Mouse (Mus musculus): ENCODE data around the gene Olfr666. TPM values are rescaled to one million over a fixed set of nuclear protein-coding genes. Genes with fewer than 3 reads are reported as not detected.
"Not testable (repeated sequence)": the region's sequence is repeated elsewhere in the genome, so short reads cannot be mapped to it uniquely, and the experiment has no call there.

Gene Olfr666
- not detected in 2 replicates for polyA plus RNA-seq (2016; fragmentation: Nextera tagmentation; extraction: Ambion mirVana)

DNA sequence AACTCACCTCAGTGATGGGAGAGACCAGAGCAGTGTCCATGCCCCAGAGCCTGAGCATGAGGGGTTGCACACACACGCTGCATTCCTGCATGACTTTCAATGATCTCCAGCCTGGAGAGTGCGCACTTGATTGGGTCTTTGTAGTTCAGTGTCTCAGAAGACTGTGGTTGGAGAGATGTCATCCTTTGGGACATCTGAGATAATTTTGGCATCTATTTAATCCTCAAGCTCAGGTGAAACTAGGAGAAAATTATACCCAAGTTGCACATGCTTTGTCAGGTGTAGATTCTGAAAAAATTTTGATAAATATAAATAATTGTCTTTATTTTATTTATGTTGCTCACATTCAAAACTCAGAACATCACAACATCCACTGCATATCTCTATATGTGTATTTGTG, at the start of gene Olfr666:
Olfr666 (minus strand) TSS at position 101 of the 400 bp plus-strand sequence.
- H3K27me3 ChIP-seq = no peaks in the 10 kb centered on the region
- no peak for ATAC-seq (ENCODE audit: insufficient number of reproducible peaks, insufficient read depth, low FRiP score, low TSS enrichment, low read depth)
- no peaks in the 10 kb centered on the region for H3K4me1 ChIP-seq (replicated peaks)
- no peaks in the 10 kb centered on the region for H3K36me3 ChIP-seq
- no peak within 1 kb of the TSS for H3K4me2 ChIP-seq
- H3K9ac ChIP-seq (replicated peaks) = no peak within 1 kb of the TSS
- no peak within 1 kb of the TSS for H3K27ac ChIP-seq
- no peak within 1 kb of the TSS for H3K4me3 ChIP-seq (replicated peaks)
- 89% methylated on average over 2 of the region's 2 CpGs for WGBS
- no peaks in the 10 kb centered on the region for H3K9me3 ChIP-seq

DNA sequence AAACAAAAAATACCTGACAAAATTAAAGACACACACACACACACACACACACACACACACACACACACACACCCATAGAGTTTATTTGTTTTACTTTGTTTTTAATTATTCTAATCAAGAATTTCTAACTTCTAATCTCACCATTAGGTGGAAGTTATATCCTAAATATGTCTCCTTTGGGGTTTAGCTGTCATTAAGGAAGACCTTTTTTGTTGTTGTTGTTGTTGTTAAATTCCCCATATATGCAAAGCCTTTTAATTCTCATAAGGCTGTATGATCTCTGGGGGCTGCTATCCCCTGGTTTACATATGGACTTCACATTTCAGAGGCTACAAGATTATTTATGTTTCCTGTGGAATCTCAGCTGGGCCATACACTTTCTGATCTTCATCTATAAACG, 38.2 kb upstream of the Olfr666 start, which contains the start of gene Olfr669:
Olfr669 (plus strand) TSS at position 301 of the 400 bp plus-strand sequence.
- no peak within 1 kb of the TSS for H3K27ac ChIP-seq
- no peaks in the 10 kb centered on the region for H3K36me3 ChIP-seq
- H3K4me1 ChIP-seq (replicated peaks) = no peaks in the 10 kb centered on the region
- 91% methylated on average over 1 of the region's 1 CpGs for WGBS
- no peaks in the 10 kb centered on the region for H3K27me3 ChIP-seq
- no peak within 1 kb of the TSS for H3K9ac ChIP-seq (replicated peaks)
- H3K9me3 ChIP-seq = no peaks in the 10 kb centered on the region
- H3K4me2 ChIP-seq = no peak within 1 kb of the TSS
- H3K4me3 ChIP-seq (replicated peaks) = no peak within 1 kb of the TSS
- no peak for ATAC-seq (ENCODE audit: insufficient number of reproducible peaks, insufficient read depth, low FRiP score, low TSS enrichment, low read depth)

DNA sequence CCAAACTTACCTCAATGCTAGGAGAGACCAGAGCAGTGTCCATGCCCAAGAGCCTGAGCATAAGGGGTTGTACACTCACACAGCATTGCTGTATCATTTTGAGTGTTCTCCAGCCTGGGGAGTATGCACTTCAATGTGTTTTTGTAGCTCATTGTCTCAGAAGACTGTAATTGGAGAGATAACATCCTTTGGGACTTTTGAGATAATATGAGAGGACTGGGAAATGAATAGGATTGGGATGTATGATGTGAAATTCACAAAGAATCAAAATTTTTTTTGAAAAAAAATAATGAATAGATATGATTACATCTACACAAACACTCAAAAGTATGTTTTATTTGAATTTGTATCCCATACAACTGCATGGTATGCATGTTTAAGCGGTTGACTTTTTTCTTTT, 32.2 kb upstream of the Olfr666 start, which contains the start of gene Olfr668:
Olfr668 (minus strand) TSS at position 101 of the 400 bp plus-strand sequence.
- Histone ChIP-seq H3K36me3 (no peaks in the 10 kb centered on the region), H3K9me3 (no peaks in the 10 kb centered on the region), H3K27ac (no peak within 1 kb of the TSS), H3K4me2 (no peak within 1 kb of the TSS), H3K27me3 (no peaks in the 10 kb centered on the region), H3K4me1 (replicated peaks) (no peaks in the 10 kb centered on the region), H3K4me3 (replicated peaks) (no peak within 1 kb of the TSS), H3K9ac (replicated peaks) (no peak within 1 kb of the TSS)
- ATAC-seq (ENCODE audit: insufficient number of reproducible peaks, insufficient read depth, low FRiP score, low TSS enrichment, low read depth) = no peak
- 87% methylated on average over 1 of the region's 1 CpGs for WGBS

DNA sequence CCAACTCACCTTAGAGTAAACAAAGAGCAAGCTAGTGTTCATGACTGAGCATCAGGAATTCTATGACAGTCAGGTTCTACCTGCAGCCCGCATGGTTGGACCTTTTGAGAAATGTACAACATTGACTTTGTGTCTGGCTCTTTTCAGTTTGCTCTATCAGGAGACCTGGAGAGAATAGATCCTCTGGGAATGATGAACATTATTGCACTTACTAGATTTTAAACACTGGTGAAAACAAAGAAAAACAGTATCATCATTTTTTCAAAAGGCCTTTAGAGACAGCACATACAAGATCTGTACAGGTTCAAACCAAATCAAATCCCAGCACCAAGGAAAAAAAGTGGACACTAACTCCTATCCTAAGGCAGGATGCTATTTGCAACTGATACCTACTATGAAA, 25.6 kb upstream of the Olfr666 start, which contains the start of gene Olfr667:
Olfr667 (minus strand) TSS at position 101 of the 400 bp plus-strand sequence.
- no peaks in the 10 kb centered on the region for H3K4me1 ChIP-seq (replicated peaks)
- H3K4me2 ChIP-seq = no peak within 1 kb of the TSS
- no peak within 1 kb of the TSS for H3K9ac ChIP-seq (replicated peaks)
- H3K4me3 ChIP-seq (replicated peaks) = no peak within 1 kb of the TSS
- no peak for ATAC-seq (ENCODE audit: insufficient number of reproducible peaks, insufficient read depth, low FRiP score, low TSS enrichment, low read depth)
- no peak within 1 kb of the TSS for H3K27ac ChIP-seq
- no peaks in the 10 kb centered on the region for H3K36me3 ChIP-seq
- H3K27me3 ChIP-seq = no peaks in the 10 kb centered on the region
- WGBS = 83% methylated on average over 1 of the region's 1 CpGs
- 0 out of 2 replicates have a peak, but pooled peaks cover 3% of the 10 kb centered on the region for H3K9me3 ChIP-seq

- Histone ChIP-seq H3K36me3 (no peaks in the 10 kb centered on the region), H3K9ac (replicated peaks) (no peak within 1 kb of the TSS), H3K4me3 (replicated peaks) (no peak within 1 kb of the TSS), H3K4me2 (no peak within 1 kb of the TSS), H3K27me3 (no peaks in the 10 kb centered on the region), H3K27ac (no peak within 1 kb of the TSS), H3K4me1 (replicated peaks) (no peaks in the 10 kb centered on the region), H3K9me3 (no peaks in the 10 kb centered on the region)
- 45% methylated on average over 1 of the region's 1 CpGs for WGBS
- ATAC-seq (ENCODE audit: insufficient number of reproducible peaks, insufficient read depth, low FRiP score, low TSS enrichment, low read depth) = no peak
Observed at GRCm38 (mm10) chr7:104877731-104878130, 18.0 kb downstream of the Olfr666 start, which contains the start of gene Olfr665. Gene Olfr665, plus strand, starts transcription at chr7:104878031.

- Histone ChIP-seq H3K4me2 (no peak overlapping the region), H3K4me3 (replicated peaks) (no peak overlapping the region), H3K4me1 (replicated peaks) (no peaks in the 10 kb centered on the region), H3K27ac (no peak overlapping the region), H3K9ac (replicated peaks) (no peak overlapping the region), H3K27me3 (no peaks in the 10 kb centered on the region), H3K9me3 (no peaks in the 10 kb centered on the region), H3K36me3 (no peaks in the 10 kb centered on the region)
- 81% methylated on average over 3 of the region's 3 CpGs for WGBS
- ATAC-seq (ENCODE audit: insufficient number of reproducible peaks, insufficient read depth, low FRiP score, low TSS enrichment, low read depth) = no peak
Observed at GRCm38 (mm10) chr7:104861381-104861780, 34.4 kb downstream of the Olfr666 start.

DNA sequence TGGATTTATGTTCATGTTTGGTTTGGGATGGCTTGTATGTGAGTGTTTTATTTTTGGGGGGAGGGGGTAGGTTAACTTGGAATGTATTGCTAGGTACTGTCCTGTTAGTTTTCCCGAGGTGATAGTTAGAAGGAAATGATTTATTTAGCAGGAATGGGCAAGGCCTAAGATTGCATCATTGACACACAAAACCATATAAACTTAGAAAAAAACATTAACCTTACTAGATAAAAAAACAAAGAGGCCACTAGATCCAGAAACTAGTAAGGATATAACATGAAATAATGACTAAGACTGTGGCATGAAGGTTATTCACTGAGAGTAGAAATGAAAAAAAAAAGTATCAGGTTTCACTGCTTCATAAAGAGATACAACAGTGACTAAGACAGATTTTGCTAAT, 38.1 kb downstream of the Olfr666 start:
- no peak overlapping the region for H3K9ac ChIP-seq (replicated peaks)
- H3K27me3 ChIP-seq = no peaks in the 10 kb centered on the region
- no peak overlapping the region for H3K4me3 ChIP-seq (replicated peaks)
- no peak for ATAC-seq (ENCODE audit: insufficient number of reproducible peaks, insufficient read depth, low FRiP score, low TSS enrichment, low read depth)
- WGBS = 70% methylated on average over 1 of the region's 1 CpGs
- no peak overlapping the region for H3K4me2 ChIP-seq
- no peaks in the 10 kb centered on the region for H3K36me3 ChIP-seq
- no peaks in the 10 kb centered on the region for H3K9me3 ChIP-seq
- no peak overlapping the region for H3K27ac ChIP-seq
- H3K4me1 ChIP-seq (replicated peaks) = no peaks in the 10 kb centered on the region

DNA sequence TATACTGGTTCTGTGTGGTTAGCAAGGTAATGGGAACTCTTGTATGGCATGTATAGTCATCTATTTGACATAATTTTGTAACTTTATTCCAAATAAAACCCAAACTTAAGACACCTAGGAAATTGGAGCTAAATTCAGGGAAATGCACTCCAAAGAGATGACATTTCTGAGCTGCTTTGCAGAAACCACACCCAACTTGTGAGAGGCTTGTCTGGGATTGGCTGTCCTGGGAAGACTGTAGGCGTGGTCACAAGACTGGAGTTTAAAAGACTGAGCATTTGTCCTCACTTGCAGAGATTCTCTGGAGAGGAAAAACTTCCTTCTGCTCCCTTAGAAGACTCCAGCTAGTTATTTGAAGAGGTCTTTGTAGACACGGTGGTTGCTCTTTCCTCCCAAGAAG, 39.0 kb downstream of the Olfr666 start, which contains the start of gene Usp17la:
Usp17la (plus strand) TSS at position 301 of the 400 bp plus-strand sequence.
- H3K9me3 ChIP-seq; H3K27ac ChIP-seq; H3K36me3 ChIP-seq; H3K4me3 ChIP-seq (replicated peaks); H3K27me3 ChIP-seq; H3K4me1 ChIP-seq (replicated peaks); ATAC-seq (ENCODE audit: insufficient number of reproducible peaks, insufficient read depth, low FRiP score, low TSS enrichment, low read depth); H3K4me2 ChIP-seq; H3K9ac ChIP-seq (replicated peaks): not testable (repeated sequence)
- whole genome bisulfite sequencing = 80% methylated on average over 2 of the region's 2 CpGs

DNA sequence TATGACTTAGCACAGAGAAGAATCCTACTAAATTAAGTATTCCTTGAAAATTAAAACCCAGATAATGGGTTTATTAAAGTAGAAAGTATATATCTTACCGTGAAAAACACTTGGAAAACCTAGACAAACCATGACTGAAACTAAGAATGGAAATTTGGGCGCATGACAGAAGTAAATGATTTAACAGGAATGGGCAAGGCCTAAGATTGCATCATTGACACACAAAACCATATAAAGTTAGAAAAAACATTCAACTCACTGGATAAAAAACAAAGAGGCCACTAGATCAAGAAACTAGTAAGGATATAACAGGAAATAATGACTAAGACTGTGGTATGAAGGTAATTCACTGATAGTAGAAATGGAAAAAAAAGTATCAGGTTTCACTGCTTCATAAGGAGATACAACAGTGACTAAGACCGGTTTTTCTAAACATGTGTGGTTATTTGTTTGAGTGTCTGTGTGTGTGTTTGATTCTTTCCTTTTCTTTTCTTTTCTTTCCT, 40.5 kb downstream of the Olfr666 start:
- H3K27ac ChIP-seq = no peak overlapping the region
- no peak overlapping the region for H3K9ac ChIP-seq (replicated peaks)
- no peaks in the 10 kb centered on the region for H3K9me3 ChIP-seq
- ATAC-seq (ENCODE audit: insufficient number of reproducible peaks, insufficient read depth, low FRiP score, low TSS enrichment, low read depth) = no peak
- H3K4me2 ChIP-seq = no peak overlapping the region
- H3K4me1 ChIP-seq (replicated peaks) = no peaks in the 10 kb centered on the region
- no peak overlapping the region for H3K4me3 ChIP-seq (replicated peaks)
- H3K36me3 ChIP-seq = no peaks in the 10 kb centered on the region
- 83% methylated on average over 3 of the region's 3 CpGs for WGBS
- H3K27me3 ChIP-seq = no peaks in the 10 kb centered on the region

DNA sequence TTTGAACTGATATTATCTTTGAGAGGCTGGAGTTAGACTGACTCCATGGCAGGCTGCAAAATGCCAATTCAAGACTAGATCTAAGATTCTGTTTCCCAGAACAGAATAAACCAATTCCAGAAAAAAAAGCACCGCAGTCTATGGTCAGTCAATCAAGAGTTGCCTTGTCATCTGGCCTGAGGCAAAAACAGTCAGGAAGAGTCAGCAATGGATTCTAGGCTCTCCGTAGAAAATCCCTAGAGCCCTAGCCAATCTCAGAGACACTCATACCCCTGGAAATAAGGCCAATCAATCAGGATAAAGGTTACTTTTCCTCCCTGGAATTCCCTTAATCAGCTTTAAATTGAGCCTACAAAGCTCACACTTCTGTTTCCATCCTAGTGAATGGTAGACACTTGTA, 44.2 kb downstream of the Olfr666 start:
- not testable (repeated sequence) for H3K4me3 ChIP-seq (replicated peaks); H3K27ac ChIP-seq; ATAC-seq (ENCODE audit: insufficient number of reproducible peaks, insufficient read depth, low FRiP score, low TSS enrichment, low read depth); H3K27me3 ChIP-seq; H3K9ac ChIP-seq (replicated peaks); H3K9me3 ChIP-seq; H3K4me1 ChIP-seq (replicated peaks); H3K36me3 ChIP-seq; H3K4me2 ChIP-seq
- 82% methylated on average over 2 of the region's 2 CpGs for WGBS

GRCm38 (mm10) chr7:104843731-104844287, 51.9 kb downstream of the Olfr666 start:
- Histone ChIP-seq H3K27me3 (no peaks in the 10 kb centered on the region), H3K4me2 (no peak overlapping the region), H3K27ac (no peak overlapping the region), H3K36me3 (no peaks in the 10 kb centered on the region), H3K9me3 (no peaks in the 10 kb centered on the region), H3K4me1 (replicated peaks) (no peaks in the 10 kb centered on the region), H3K4me3 (replicated peaks) (no peak overlapping the region), H3K9ac (replicated peaks) (no peak overlapping the region)
- ATAC-seq (ENCODE audit: insufficient number of reproducible peaks, insufficient read depth, low FRiP score, low TSS enrichment, low read depth) = no peak
- WGBS = 77% methylated on average over 1 of the region's 1 CpGs

GRCm38 (mm10) chr7:104842503-104842902, 53.2 kb downstream of the Olfr666 start, which contains the start of gene Usp17lb:
Gene Usp17lb, minus strand, starts transcription at chr7:104842603.
- no peaks in the 10 kb centered on the region for H3K4me1 ChIP-seq (replicated peaks)
- no peaks in the 10 kb centered on the region for H3K36me3 ChIP-seq
- H3K27me3 ChIP-seq = no peaks in the 10 kb centered on the region
- no peak within 1 kb of the TSS for H3K27ac ChIP-seq
- WGBS = 52% methylated on average over 1 of the region's 1 CpGs
- ATAC-seq (ENCODE audit: insufficient number of reproducible peaks, insufficient read depth, low FRiP score, low TSS enrichment, low read depth) = no peak
- no peak within 1 kb of the TSS for H3K4me3 ChIP-seq (replicated peaks)
- no peaks in the 10 kb centered on the region for H3K9me3 ChIP-seq
- no peak within 1 kb of the TSS for H3K9ac ChIP-seq (replicated peaks)
- H3K4me2 ChIP-seq = no peak within 1 kb of the TSS

All from limb, embryonic 12.5 days (tissue).